Mouse (Mus musculus) G1E (cell line): Measurements from ENCODE around the gene Plbd2. TPM values are rescaled to one million over a fixed set of nuclear protein-coding genes. Genes with fewer than 3 reads are reported as not detected.

ENCODE experiments used
- ATAC-seq: 2 replicates; pipeline ENCODE4 v1.8.0; 2016; ENCODE audit warnings: mild to moderate bottlenecking; ENCODE audit not compliant: insufficient number of reproducible peaks, poor library complexity, low FRiP score, severe bottlenecking; ENCODE audit errors: extremely low read depth
- DNase-seq: peaks from one replicate; pipeline ENCODE4 v3.0.0; 2012; ENCODE audit warnings: low spot score
- H3K27me3 ChIP-seq: 2 replicates; pipeline ENCODE4 v1.6.1; 2012; ENCODE audit warnings: mild to moderate bottlenecking, low read length, inconsistent platforms; ENCODE audit not compliant: insufficient read depth
- H3K36me3 ChIP-seq: replicated peaks from 2 replicates; pipeline ENCODE3; 2012; ENCODE audit warnings: mild to moderate bottlenecking, inconsistent platforms
- H3K4me1 ChIP-seq: 2 replicates; pipeline ENCODE4 v1.6.1; 2012; ENCODE audit warnings: low read depth, low read length, inconsistent platforms, mixed read lengths; ENCODE audit not compliant: insufficient read depth
- H3K4me3 ChIP-seq: 2 replicates; pipeline ENCODE4 v1.5.1; 2012; ENCODE audit warnings: low read depth, mild to moderate bottlenecking, inconsistent platforms, low read length, moderate library complexity, mixed read lengths
- H3K9me3 ChIP-seq: replicated peaks from 2 replicates; pipeline ENCODE4 v1.6.1; 2012; ENCODE audit warnings: inconsistent platforms
- CTCF ChIP-seq: IDR thresholded peaks from 2 replicates; pipeline ENCODE4 v1.5.1; 2012; ENCODE audit warnings: low read depth, low read length, inconsistent platforms, mixed read lengths
- GATA1 ChIP-seq: IDR thresholded peaks from 2 replicates; pipeline ENCODE4 v1.6.1; 2012; ENCODE audit warnings: borderline replicate concordance, low read length, inconsistent platforms, mixed read lengths
- GATA2 ChIP-seq: IDR thresholded peaks from 2 replicates; pipeline ENCODE4 v1.6.1; 2012; ENCODE audit warnings: low read depth, low read length, inconsistent platforms, borderline replicate concordance
- POLR2AphosphoS5 ChIP-seq: IDR thresholded peaks from 2 replicates; pipeline ENCODE4 v1.6.1; 2012; ENCODE audit warnings: low read depth, low read length, inconsistent platforms; ENCODE audit not compliant: insufficient replicate concordance
- TAL1 ChIP-seq: conservative IDR thresholded peaks from 2 replicates; pipeline ENCODE4 v1.6.1; 2012; ENCODE audit warnings: low read depth, low read length, inconsistent platforms, mixed read lengths
- polyA plus RNA-seq: library from polyadenylated mRNA; stranded (reverse); fragments of >175 nt; gene quantifications from 2 replicates; pipeline ENCODE4 v1.2.3, GENCODE M21; 2012
- total RNA-seq, 2 experiments: library from RNA; stranded (forward) in 1 of 2; stranded (reverse) in 1 of 2; fragments of 200-1000 nt in 1 of 2; fragments of >200 nt in 1 of 2; fragmentation: Nextera tagmentation in 1 of 2; gene quantifications; 2 replicates each; pipeline ENCODE4 v1.2.3; 2014 to 2017

Gene Plbd2
- total and polyA plus RNA-seq, 3 experiments: 8.7 to 26.1 (median 13.2) TPM

DNA sequence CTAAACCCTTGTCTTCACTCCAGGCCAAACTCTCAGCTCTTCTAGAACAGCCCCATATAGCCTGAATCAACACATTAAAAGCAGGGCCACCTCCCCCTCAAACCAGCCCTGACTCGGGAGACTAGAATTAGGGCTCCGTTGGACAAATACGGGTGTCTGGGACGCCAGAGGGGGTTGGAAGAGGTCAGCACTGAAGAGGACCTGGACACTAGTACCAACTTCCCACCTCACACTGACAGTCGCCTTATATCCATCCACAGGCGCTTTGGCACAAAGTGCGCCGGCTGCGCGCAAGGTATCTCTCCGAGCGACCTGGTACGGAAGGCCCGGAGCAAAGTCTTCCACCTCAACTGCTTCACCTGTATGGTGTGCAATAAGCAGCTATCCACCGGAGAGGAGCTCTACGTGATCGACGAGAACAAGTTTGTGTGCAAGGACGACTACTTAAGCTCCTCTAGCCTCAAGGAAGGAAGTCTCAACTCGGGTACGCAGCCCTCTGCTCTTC is 69.1 kb downstream of the Plbd2 start:
- no peak overlapping the region for H3K4me3 ChIP-seq
- H3K9me3 ChIP-seq: peaks cover 5% of the 10 kb centered on the region; the same call in 1 of the 2 replicates
- ATAC-seq: no peak
- H3K4me1 ChIP-seq: no peaks in the 10 kb centered on the region
- TF ChIP-seq GATA1 (no peak), CTCF (no peak), GATA2 (no peak), TAL1 (no peak), POLR2AphosphoS5 (no peak)
- peaks cover 73% of the 10 kb centered on the region for H3K27me3 ChIP-seq
- no peaks in the 10 kb centered on the region for H3K36me3 ChIP-seq
- no peak for DNase-seq

Other genes with a start within 250 kb of the Plbd2 start
- gene Lhx5, start 71.9 kb downstream of the Plbd2 start, total RNA-seq (2014; fragmentation: Nextera tagmentation): not detected in 2 replicates
- 0.05 and 0.06 TPM in 2 replicates for gene Lhx5, start 71.9 kb downstream of the Plbd2 start, total RNA-seq (2017)
- gene Lhx5, start 71.9 kb downstream of the Plbd2 start, polyA plus RNA-seq: not detected in 2 replicates
- gene Sdsl, start 30.8 kb downstream of the Plbd2 start, total RNA-seq (2014; fragmentation: Nextera tagmentation): not detected in 2 replicates
- 0.70 and 1.6 TPM in 2 replicates for gene Sdsl, start 30.8 kb downstream of the Plbd2 start, total RNA-seq (2017)
- gene Sdsl, start 30.8 kb downstream of the Plbd2 start, polyA plus RNA-seq: 0.98 and 1.1 TPM in 2 replicates
- gene Sds, start 27.1 kb downstream of the Plbd2 start, total RNA-seq (2014; fragmentation: Nextera tagmentation): not detected in 2 replicates
- gene Sds, start 27.1 kb downstream of the Plbd2 start, total RNA-seq (2017): not detected in 2 replicates
- not detected in 2 replicates for gene Sds, start 27.1 kb downstream of the Plbd2 start, polyA plus RNA-seq
- gene Slc8b1, start 7.5 kb upstream of the Plbd2 start, total RNA-seq (2014; fragmentation: Nextera tagmentation): 5.3 and 6.6 TPM in 2 replicates
- 3.7 and 6.2 TPM in 2 replicates for gene Slc8b1, start 7.5 kb upstream of the Plbd2 start, total RNA-seq (2017)
- gene Slc8b1, start 7.5 kb upstream of the Plbd2 start, polyA plus RNA-seq: 3.4 and 3.6 TPM in 2 replicates
- 22.3 and 51.6 TPM in 2 replicates for gene Tpcn1, start 85.0 kb upstream of the Plbd2 start, total RNA-seq (2014; fragmentation: Nextera tagmentation)
- gene Tpcn1, start 85.0 kb upstream of the Plbd2 start, total RNA-seq (2017): 2.1 and 3.2 TPM in 2 replicates
- gene Tpcn1, start 85.0 kb upstream of the Plbd2 start, polyA plus RNA-seq: 33.2 and 36.0 TPM in 2 replicates
- gene Iqcd, start 85.4 kb upstream of the Plbd2 start, total RNA-seq (2014; fragmentation: Nextera tagmentation): not detected in 2 replicates
- gene Iqcd, start 85.4 kb upstream of the Plbd2 start, total RNA-seq (2017): 0.35 and 0.60 TPM in 2 replicates
- gene Iqcd, start 85.4 kb upstream of the Plbd2 start, polyA plus RNA-seq: 1.2 and 1.5 TPM in 2 replicates
- 8.4 and 10.5 TPM in 2 replicates for gene Rita1, start 109.0 kb upstream of the Plbd2 start, total RNA-seq (2014; fragmentation: Nextera tagmentation)
- gene Rita1, start 109.0 kb upstream of the Plbd2 start, total RNA-seq (2017): 9.5 and 13.7 TPM in 2 replicates
- 42.4 and 45.7 TPM in 2 replicates for gene Rita1, start 109.0 kb upstream of the Plbd2 start, polyA plus RNA-seq
- 16.5 and 24.3 TPM in 2 replicates for gene Ddx54, start 109.1 kb upstream of the Plbd2 start, total RNA-seq (2014; fragmentation: Nextera tagmentation)
- gene Ddx54, start 109.1 kb upstream of the Plbd2 start, total RNA-seq (2017): 31.5 and 34.7 TPM in 2 replicates
- gene Ddx54, start 109.1 kb upstream of the Plbd2 start, polyA plus RNA-seq: 103 and 110 TPM in 2 replicates
- not detected in 2 replicates for gene Cfap73, start 130.6 kb upstream of the Plbd2 start, total RNA-seq (2014; fragmentation: Nextera tagmentation)
- gene Cfap73, start 130.6 kb upstream of the Plbd2 start, total RNA-seq (2017): not detected in 2 replicates
- not detected in 2 replicates for gene Cfap73, start 130.6 kb upstream of the Plbd2 start, polyA plus RNA-seq
- gene Rasal1, start 145.2 kb upstream of the Plbd2 start, total RNA-seq (2014; fragmentation: Nextera tagmentation): 5.6 and 13.2 TPM in 2 replicates
- gene Rasal1, start 145.2 kb upstream of the Plbd2 start, total RNA-seq (2017): 1.4 and 1.7 TPM in 2 replicates
- 10.8 and 13.1 TPM in 2 replicates for gene Rasal1, start 145.2 kb upstream of the Plbd2 start, polyA plus RNA-seq
- not detected in 2 replicates for gene Dtx1, start 208.3 kb upstream of the Plbd2 start, total RNA-seq (2014; fragmentation: Nextera tagmentation)
- gene Dtx1, start 208.3 kb upstream of the Plbd2 start, total RNA-seq (2017): 0.05 and 0.06 TPM in 2 replicates
- gene Dtx1, start 208.3 kb upstream of the Plbd2 start, polyA plus RNA-seq: 0.03 and 0.09 TPM in 2 replicates
- gene Oas2, start 246.2 kb upstream of the Plbd2 start, total RNA-seq (2014; fragmentation: Nextera tagmentation): 1.7 and 3.5 TPM in 2 replicates
- 2.3 and 2.4 TPM in 2 replicates for gene Oas2, start 246.2 kb upstream of the Plbd2 start, total RNA-seq (2017)
- 0.11 and 0.15 TPM in 2 replicates for gene Oas2, start 246.2 kb upstream of the Plbd2 start, polyA plus RNA-seq